Mouse (Mus musculus) erythroblast, embryonic 14.5 days (primary cell): Measurements from ENCODE around the gene Hdac7. TPM values are rescaled to one million over a fixed set of nuclear protein-coding genes. Genes with fewer than 3 reads are reported as not detected.

Source experiments
- H3K27me3 ChIP-seq: 2 replicates; pipeline ENCODE4 v1.6.1; 2012; ENCODE audit warnings: inconsistent platforms; ENCODE audit not compliant: control insufficient read depth
- H3K36me3 ChIP-seq: 2 replicates; pipeline ENCODE4 v1.6.1; 2012; ENCODE audit warnings: mild to moderate bottlenecking, inconsistent platforms; ENCODE audit not compliant: control insufficient read depth
- H3K4me1 ChIP-seq: 2 replicates; pipeline ENCODE4 v1.6.1; 2012; ENCODE audit warnings: inconsistent platforms; ENCODE audit not compliant: control insufficient read depth
- H3K4me3 ChIP-seq: replicated peaks from 2 replicates; pipeline ENCODE3; 2012; ENCODE audit warnings: moderate library complexity, mild to moderate bottlenecking, inconsistent platforms
- H3K9me3 ChIP-seq: 2 replicates; pipeline ENCODE4 v1.6.1; 2012; ENCODE audit warnings: low read length, inconsistent platforms, mixed read lengths; ENCODE audit not compliant: control insufficient read depth
- GATA1 ChIP-seq: IDR thresholded peaks from 2 replicates; pipeline ENCODE4 v1.6.1; 2012; ENCODE audit warnings: low read length, inconsistent platforms, mixed read lengths
- TAL1 ChIP-seq: IDR thresholded peaks from 3 replicates; pipeline ENCODE4 v1.6.1; 2012; ENCODE audit warnings: low read length, inconsistent platforms, mixed read lengths
- polyA plus RNA-seq: library from polyadenylated mRNA; stranded (reverse); fragments of >175 nt; gene quantifications from 2 replicates; pipeline ENCODE4 v1.2.3, GENCODE M21; 2012

The Hdac7 gene
- polyA plus RNA-seq, 1 experiment, result 0.45 TPM

GRCm38 (mm10) chr15:97776514-97776913 is 67.8 kb downstream of the Hdac7 start:
- H3K4me1 ChIP-seq, result no peaks in the 10 kb centered on the region

DNA sequence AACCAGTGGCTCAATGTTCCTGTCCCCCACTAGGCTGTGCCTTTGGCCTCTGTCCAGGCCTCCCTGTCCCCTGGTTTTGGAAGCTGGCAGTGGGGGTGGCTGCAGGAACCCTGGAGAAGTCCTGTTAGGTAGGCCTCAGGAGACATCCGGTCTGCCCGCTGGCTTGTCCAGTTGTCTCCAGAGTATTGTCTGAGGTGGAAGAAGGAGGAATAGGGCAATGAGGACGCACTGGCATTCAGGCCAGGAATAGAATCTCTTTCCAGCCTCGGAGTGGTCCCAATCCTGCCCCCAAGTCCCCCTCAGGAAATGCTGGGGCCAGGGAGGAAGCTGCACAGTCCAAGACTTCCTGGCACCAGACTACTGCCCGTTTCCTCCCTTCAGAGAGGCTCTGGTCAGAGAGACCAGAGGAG is 70.3 kb downstream of the Hdac7 start:
- no peaks in the 10 kb centered on the region for H3K4me1 ChIP-seq
- no peaks in the 10 kb centered on the region for H3K36me3 ChIP-seq
- peaks cover 47% of the 10 kb centered on the region for H3K27me3 ChIP-seq
- no peaks in the 10 kb centered on the region for H3K9me3 ChIP-seq
- no peak overlapping the region for H3K4me3 ChIP-seq
- no peak for TF ChIP-seq TAL1
- no peak for TF ChIP-seq GATA1

More at GRCm38 (mm10) chr15:97776514-97776913, 67.8 kb downstream of the Hdac7 start:
- no peak for TF ChIP-seq GATA1
- no peak for TF ChIP-seq TAL1
- Histone ChIP-seq H3K36me3 (no peaks in the 10 kb centered on the region), H3K4me3 (no peak overlapping the region), H3K9me3 (no peaks in the 10 kb centered on the region), H3K27me3 (peaks cover 34% of the 10 kb centered on the region)

DNA sequence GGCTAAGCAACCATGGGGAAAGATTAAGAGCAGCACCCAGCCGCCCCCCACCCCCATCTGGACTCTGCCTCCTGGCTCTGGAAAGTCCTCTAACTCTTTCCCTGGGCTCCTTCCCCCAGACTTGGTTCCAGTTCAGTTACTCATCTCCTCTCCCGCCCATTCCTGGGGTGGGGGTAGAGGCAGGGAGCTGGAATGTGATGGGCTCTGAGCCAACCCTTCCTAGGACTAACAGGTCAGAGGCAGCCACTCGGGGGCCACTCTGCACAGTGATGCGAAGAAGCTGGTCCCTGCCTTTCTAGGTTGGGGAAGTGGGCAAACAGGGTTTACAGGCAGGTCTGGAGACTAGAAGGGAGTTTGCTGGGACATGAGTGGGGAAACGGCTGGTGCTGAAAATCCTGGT is 71.2 kb downstream of the Hdac7 start:
- no peak for TF ChIP-seq GATA1
- TF ChIP-seq TAL1, result no peak
- Histone ChIP-seq H3K4me1 (no peaks in the 10 kb centered on the region), H3K4me3 (no peak overlapping the region), H3K27me3 (peaks cover 52% of the 10 kb centered on the region), H3K36me3 (no peaks in the 10 kb centered on the region), H3K9me3 (no peaks in the 10 kb centered on the region)

GRCm38 (mm10) chr15:97770280-97770679 is 74.0 kb downstream of the Hdac7 start:
- Histone ChIP-seq H3K4me1 (peaks cover 6% of the 10 kb centered on the region), H3K9me3 (no peaks in the 10 kb centered on the region; the same call in 1 of the 2 replicates), H3K27me3 (peaks cover 67% of the 10 kb centered on the region), H3K36me3 (no peaks in the 10 kb centered on the region), H3K4me3 (no peak overlapping the region)
- TF ChIP-seq TAL1, result no peak
- no peak for TF ChIP-seq GATA1

DNA sequence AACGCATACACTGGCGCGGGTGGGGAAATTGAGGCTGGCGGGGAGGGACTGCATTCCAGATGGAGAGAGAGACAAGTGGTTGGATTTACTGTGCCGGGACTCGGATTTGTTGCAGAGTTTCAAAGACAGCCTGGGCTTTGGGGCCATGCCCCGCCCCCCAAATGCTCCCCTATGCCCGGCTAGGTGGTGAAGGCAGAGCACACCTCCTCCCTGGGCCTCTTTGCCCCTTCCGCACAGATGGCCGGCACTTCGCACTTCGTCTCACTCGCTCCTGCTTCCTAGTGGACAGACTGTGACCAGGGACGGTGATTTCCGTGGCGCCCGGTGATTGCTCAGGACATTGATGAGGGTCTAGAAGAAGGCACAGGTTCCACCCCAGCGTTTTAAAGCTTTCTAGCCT is 76.1 kb downstream of the Hdac7 start:
- Histone ChIP-seq H3K9me3 (no peaks in the 10 kb centered on the region; the same call in 1 of the 2 replicates), H3K4me1 (peaks cover 6% of the 10 kb centered on the region), H3K36me3 (no peaks in the 10 kb centered on the region), H3K27me3 (peaks cover 76% of the 10 kb centered on the region), H3K4me3 (no peak overlapping the region)
- TF ChIP-seq GATA1, result no peak
- no peak for TF ChIP-seq TAL1

- H3K4me1 ChIP-seq, result peaks cover 6% of the 10 kb centered on the region
- TF ChIP-seq GATA1, result no peak
- no peak for TF ChIP-seq TAL1
- peaks cover 76% of the 10 kb centered on the region for H3K27me3 ChIP-seq
- H3K9me3 ChIP-seq, result no peaks in the 10 kb centered on the region; the same call in 1 of the 2 replicates
- peak within 1 kb of the TSS; percentile 23 for H3K4me3 ChIP-seq
- H3K36me3 ChIP-seq, result no peaks in the 10 kb centered on the region
Observed at GRCm38 (mm10) chr15:97767280-97768186, 76.8 kb downstream of the Hdac7 start, which contains the start of gene Rapgef3. Gene Rapgef3, minus strand, starts transcription at chr15:97767972.

DNA sequence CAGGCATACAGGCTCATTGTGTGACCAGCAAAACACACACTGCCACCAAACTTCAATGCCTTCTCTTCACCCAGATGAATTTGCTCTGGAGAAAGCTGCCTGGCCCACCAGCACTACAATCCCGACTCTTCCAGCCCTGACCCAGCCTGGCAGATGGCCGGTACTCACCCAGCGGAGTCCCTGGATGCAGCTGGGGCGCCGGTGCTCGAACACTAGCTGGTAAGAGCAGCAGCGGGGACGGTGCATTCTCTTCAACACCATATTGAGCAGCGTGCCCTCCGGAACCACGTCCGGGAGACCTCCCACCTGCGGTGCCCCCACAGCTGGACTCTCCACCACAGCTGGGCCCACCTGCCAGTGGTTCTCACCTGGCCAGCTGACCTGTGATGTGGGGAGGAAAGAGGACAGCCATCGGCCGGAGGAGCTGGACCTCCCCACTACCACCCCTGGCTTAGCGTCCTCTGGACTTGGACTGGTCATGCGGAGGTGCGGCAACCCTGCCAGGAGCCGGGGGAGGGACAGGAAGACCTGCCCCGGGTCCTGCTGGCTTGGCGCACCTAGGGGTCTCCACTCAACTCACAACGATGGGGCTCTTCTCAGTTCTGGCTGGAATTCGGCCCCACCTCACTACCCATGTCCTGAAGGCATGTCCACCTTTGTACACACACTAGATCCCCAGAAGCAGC is 77.6 kb downstream of the Hdac7 start:
- H3K27me3 ChIP-seq, result peaks cover 76% of the 10 kb centered on the region
- no peaks in the 10 kb centered on the region for H3K36me3 ChIP-seq
- H3K9me3 ChIP-seq, result no peaks in the 10 kb centered on the region; the same call in 1 of the 2 replicates
- H3K4me1 ChIP-seq, result peaks cover 6% of the 10 kb centered on the region
- no peak overlapping the region for H3K4me3 ChIP-seq
- TF ChIP-seq TAL1, result no peak
- no peak for TF ChIP-seq GATA1

DNA sequence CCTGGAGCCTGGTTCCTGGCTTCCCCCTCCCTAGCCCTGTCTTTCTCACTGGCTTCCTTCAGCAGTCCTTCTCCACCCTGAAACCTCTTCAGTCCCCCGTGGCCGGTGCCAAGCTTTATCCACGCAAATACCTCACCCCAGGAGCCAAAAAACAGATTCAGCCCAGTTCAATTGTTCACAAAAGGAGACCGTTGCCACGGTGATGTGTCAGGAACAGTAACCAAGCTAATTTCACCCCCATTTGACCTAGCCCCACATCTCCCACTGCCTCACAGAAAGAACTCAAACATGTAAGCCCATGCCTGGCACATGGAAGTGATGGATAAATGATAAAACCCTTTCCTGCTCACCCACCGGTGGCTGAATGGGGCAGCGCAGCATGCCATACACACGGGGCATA is 78.1 kb downstream of the Hdac7 start:
- Histone ChIP-seq H3K36me3 (no peaks in the 10 kb centered on the region), H3K27me3 (peaks cover 72% of the 10 kb centered on the region), H3K4me1 (peaks cover 6% of the 10 kb centered on the region), H3K9me3 (no peaks in the 10 kb centered on the region; the same call in 1 of the 2 replicates), H3K4me3 (no peak overlapping the region)
- TF ChIP-seq GATA1, result no peak
- TF ChIP-seq TAL1, result no peak
